Mouse (Mus musculus) spleen, adult 2 months (tissue): ENCODE measurements around the gene Igsf9b.

Source experiments
- CTCF ChIP-seq: fragments of 200-500 bp; IDR thresholded peaks from 2 replicates; pipeline ENCODE4 v1.5.1; 2011; ENCODE audit warnings: mild to moderate bottlenecking, inconsistent platforms; ENCODE audit not compliant: insufficient read depth, insufficient read length, insufficient replicate concordance; ENCODE audit errors: extremely low read depth
- POLR2A ChIP-seq: fragments of 200-500 bp; IDR thresholded peaks from 2 replicates; pipeline ENCODE4 v1.6.1; 2011; ENCODE audit warnings: low read depth, low read length, inconsistent platforms

GRCm38 (mm10) chr9:27327558-27327957 is 28.6 kb downstream of the Igsf9b start:
- TF ChIP-seq CTCF: no peak
- TF ChIP-seq POLR2A: no peak
